Mouse (Mus musculus) cortical plate, adult 2 months (tissue): ENCODE results near the gene Ptprd.

ENCODE experiments used
- CTCF ChIP-seq: fragments of 200-500 bp; IDR thresholded peaks from 2 replicates; pipeline ENCODE4 v1.5.1; 2011; ENCODE audit warnings: mild to moderate bottlenecking, control low read depth, low read length; ENCODE audit not compliant: insufficient read depth; ENCODE audit errors: extremely low read depth
- POLR2A ChIP-seq: fragments of 200-500 bp; IDR thresholded peaks from 2 replicates; pipeline ENCODE4 v1.6.1; 2011; ENCODE audit warnings: mild to moderate bottlenecking, low read length, control low read depth; ENCODE audit not compliant: insufficient read depth; ENCODE audit errors: extremely low read depth

GRCm38 (mm10) chr4:76766429-76766828 lies 1445.3 kb downstream of the Ptprd start:
- TF ChIP-seq CTCF: no peak
- TF ChIP-seq POLR2A: no peak
